Mouse (Mus musculus): ENCODE data around the gene Slc2a2. TPM values are rescaled to one million over a fixed set of nuclear protein-coding genes. Genes with fewer than 3 reads are reported as not detected.

The Slc2a2 gene
- polyA plus RNA-seq (2012; rRNA removed) = 0.39 and 1.3 TPM in 2 replicates

DNA sequence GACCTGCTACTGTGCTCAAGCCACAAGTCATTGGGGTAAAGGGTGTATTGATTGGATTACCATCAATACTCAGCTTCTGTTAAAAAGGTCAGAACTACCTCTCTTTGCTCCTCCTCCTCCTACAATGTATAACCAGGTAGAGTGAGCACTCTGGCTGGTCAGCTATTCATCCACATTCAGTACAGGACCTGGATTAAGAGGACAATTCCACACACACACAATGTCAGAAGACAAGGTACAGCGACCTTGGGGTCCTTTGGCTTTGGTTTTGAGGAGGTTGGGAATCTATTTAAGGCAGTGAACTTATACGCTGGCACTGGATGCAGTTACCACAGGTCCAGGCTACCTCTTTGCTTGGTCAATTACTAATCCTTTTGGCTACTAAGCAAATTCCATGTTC lies at the start of gene Slc2a2:
Slc2a2 (plus strand) TSS at position 107 of the 400 bp plus-strand sequence.

Other genes with a start within 250 kb of the Slc2a2 start
- 5.3 and 10.8 TPM in 2 replicates for gene Eif5a2, start 83.4 kb downstream of the Slc2a2 start, polyA plus RNA-seq (2012; rRNA removed)
- 196 and 325 TPM in 2 replicates for gene Rpl22l1, start 107.5 kb downstream of the Slc2a2 start, polyA plus RNA-seq (2012; rRNA removed)
- not detected in 2 replicates for gene Gm1527, start 194.7 kb downstream of the Slc2a2 start, polyA plus RNA-seq (2012; rRNA removed)